Mouse (Mus musculus): ENCODE results near the gene Henmt1.

The Henmt1 gene

GRCm38 (mm10) chr3:108997762-108998161, 58.1 kb downstream of the Henmt1 start:
- no peak for DNase-seq (ENCODE audit: low spot score)

- no peak for DNase-seq (ENCODE audit: low spot score)
These were observed 59.5 kb downstream of the Henmt1 start for GRCm38 (mm10) chr3:108999173-108999572.

- no peak for DNase-seq (ENCODE audit: low spot score)
These were observed 66.1 kb downstream of the Henmt1 start for GRCm38 (mm10) chr3:109005777-109006176.

DNA sequence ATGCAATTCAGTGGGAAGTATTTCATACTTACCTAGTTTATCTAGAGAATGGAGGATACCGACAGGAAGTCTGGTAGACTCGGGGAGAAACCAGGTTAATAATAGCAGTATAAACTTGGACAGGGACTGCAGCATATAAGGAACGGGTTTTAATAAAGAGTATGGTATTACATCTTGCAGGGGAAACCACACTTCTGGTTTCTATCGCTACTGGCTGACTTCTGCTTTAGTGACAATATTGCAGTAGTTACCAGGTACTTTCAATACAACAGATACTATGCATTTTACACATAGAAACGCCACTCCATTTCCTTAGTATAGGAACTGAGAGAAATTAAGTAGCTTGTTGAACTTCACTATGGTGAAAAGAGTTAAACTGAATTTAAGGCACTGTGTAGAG, 68.5 kb downstream of the Henmt1 start:
- DNase-seq (ENCODE audit: low spot score), result no peak
